Mouse (Mus musculus) embryonic facial prominence, embryonic 11.5 days (tissue): ENCODE results near the gene Hip1. TPM values are rescaled to one million over a fixed set of nuclear protein-coding genes. Genes with fewer than 3 reads are reported as not detected.

Experiments
- ATAC-seq: fragments of 200-750 bp; cut with Nextera tagmentation; replicated peaks from 2 replicates; pipeline ENCODE4 v1.8.0; 2017; ENCODE audit warnings: low read depth; ENCODE audit not compliant: insufficient number of reproducible peaks, low FRiP score, low TSS enrichment
- DNase-seq: peaks from one replicate; pipeline ENCODE4 v3.0.0-alpha.2; 2015; ENCODE audit warnings: low spot score
- H3K27ac ChIP-seq: fragments of 300-500 bp; sonication (generic); replicated peaks from 2 replicates; pipeline ENCODE4 v1.5.1; 2014; ENCODE audit warnings: mild to moderate bottlenecking, low read depth, low read length, control low read depth
- H3K27me3 ChIP-seq: fragments of 300-500 bp; sonication (generic); 2 replicates; pipeline ENCODE4 v1.6.1; 2014; ENCODE audit warnings: mild to moderate bottlenecking, low read length, moderate library complexity, mixed read lengths; ENCODE audit not compliant: control insufficient read depth, insufficient read depth
- H3K36me3 ChIP-seq: fragments of 300-500 bp; sonication (generic); replicated peaks from 2 replicates; pipeline ENCODE4 v1.6.1; 2014; ENCODE audit warnings: low read depth, mild to moderate bottlenecking, low read length, moderate library complexity, mixed read lengths; ENCODE audit not compliant: control insufficient read depth, insufficient read depth
- H3K4me1 ChIP-seq: fragments of 300-500 bp; sonication (generic); 2 replicates; pipeline ENCODE4 v1.6.1; 2014; ENCODE audit warnings: low read length, mixed read lengths; ENCODE audit not compliant: control insufficient read depth, insufficient read depth
- H3K4me2 ChIP-seq: fragments of 300-500 bp; sonication (generic); 2 replicates; pipeline ENCODE4 v1.6.1; 2014; ENCODE audit warnings: low read depth, mild to moderate bottlenecking, control low read depth, low read length, moderate library complexity
- H3K4me3 ChIP-seq: fragments of 300-500 bp; sonication (generic); 2 replicates; pipeline ENCODE4 v1.5.1; 2014; ENCODE audit warnings: low read depth, low read length, control low read depth
- H3K9ac ChIP-seq: fragments of 300-500 bp; sonication (generic); replicated peaks from 2 replicates; pipeline ENCODE4 v1.6.1; 2014; ENCODE audit warnings: mild to moderate bottlenecking, control low read depth, low read length
- H3K9me3 ChIP-seq: fragments of 300-500 bp; sonication (generic); replicated peaks from 2 replicates; pipeline ENCODE4 v1.6.1; 2016; ENCODE audit warnings: mild to moderate bottlenecking, low read length, inconsistent platforms, mixed read lengths; ENCODE audit not compliant: control insufficient read depth
- WGBS: fragments of 180-500 bp; shearing (Covaris S2); extraction: QIAGEN DNeasy Blood & Tissue Kit; methylation state at CpG from one replicate; pipeline ENCODE4 v1.1.7; 2014; 5-methylcytosine and 5-hydroxymethylcytosine counted together
- polyA plus RNA-seq: library from polyadenylated mRNA; unstranded; fragments of >200 nt; fragmentation: Nextera tagmentation; extraction: Ambion mirVana; gene quantifications from 2 replicates; pipeline ENCODE4 v1.2.1, GENCODE M21; 2014

Hip1 gene
- polyA plus RNA-seq, 1 experiment from 2014 or later: 35.3 TPM

DNA sequence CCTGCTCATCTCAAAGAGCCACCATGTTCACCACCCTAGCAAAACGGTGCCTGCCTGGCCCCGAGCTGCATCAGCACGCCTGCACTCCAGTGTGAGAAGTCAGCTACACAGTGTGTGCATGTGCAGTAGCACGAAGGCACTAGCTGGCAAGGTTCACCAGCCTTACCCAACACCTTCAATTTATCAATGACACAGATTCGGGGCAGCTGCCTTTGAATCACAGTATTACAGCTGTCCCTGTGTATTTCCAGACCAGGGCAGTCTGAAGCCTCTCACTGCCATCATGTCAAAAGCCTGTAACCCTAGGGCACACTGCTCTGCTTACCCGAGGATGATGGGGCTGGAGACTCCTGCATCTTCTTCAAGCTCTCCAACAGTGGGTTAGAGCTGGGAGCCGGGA lies 162.2 kb downstream of the Hip1 start:
- H3K27ac ChIP-seq: no peak overlapping the region
- ATAC-seq: no peak
- no peaks in the 10 kb centered on the region for H3K27me3 ChIP-seq
- H3K36me3 ChIP-seq: peaks cover 53% of the 10 kb centered on the region
- H3K9ac ChIP-seq: no peak overlapping the region
- DNase-seq: no peak
- no peaks in the 10 kb centered on the region for H3K9me3 ChIP-seq
- H3K4me3 ChIP-seq: no peak overlapping the region
- H3K4me1 ChIP-seq: no peaks in the 10 kb centered on the region
- WGBS: 90% methylated on average over 7 of the region's 7 CpGs
- H3K4me2 ChIP-seq: no peak overlapping the region

DNA sequence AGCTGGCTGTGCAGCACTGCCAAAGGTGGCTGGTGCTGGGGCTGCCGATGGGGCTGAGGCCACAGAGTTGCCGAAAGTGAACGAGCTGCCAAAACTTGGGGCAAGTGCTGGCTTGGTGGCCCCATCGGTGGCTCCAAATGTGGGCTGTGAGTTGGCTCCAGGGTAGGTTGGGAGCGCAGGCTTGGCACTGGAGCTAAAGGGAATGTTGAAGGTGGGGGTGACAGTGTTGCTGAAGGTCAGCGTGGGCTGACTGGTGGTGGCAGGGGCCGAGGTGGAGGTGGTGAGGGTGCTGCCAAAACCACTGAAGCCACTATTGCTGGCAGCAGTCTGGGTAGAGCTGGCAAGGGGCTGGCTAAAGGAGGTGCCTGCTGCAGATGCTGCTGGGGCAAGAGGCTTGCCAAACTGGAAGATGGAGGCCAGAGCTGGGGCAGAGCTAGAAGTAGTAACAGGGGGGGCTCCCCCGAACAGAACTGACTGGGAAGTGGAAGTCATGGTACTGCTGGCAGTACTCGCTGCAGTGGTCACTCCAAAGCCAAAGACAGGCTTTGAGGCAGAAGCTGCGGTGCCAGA lies 163.5 kb downstream of the Hip1 start:
- Histone ChIP-seq H3K9ac (no peak overlapping the region), H3K4me1 (no peaks in the 10 kb centered on the region), H3K27ac (no peak overlapping the region), H3K9me3 (no peaks in the 10 kb centered on the region), H3K4me3 (no peak overlapping the region), H3K36me3 (peaks cover 52% of the 10 kb centered on the region), H3K27me3 (no peaks in the 10 kb centered on the region), H3K4me2 (no peak overlapping the region)
- ATAC-seq: no peak
- DNase-seq: no peak
- over 99% methylated on average over 10 of the region's 10 CpGs for WGBS

GRCm38 (mm10) chr5:135380681-135381080 lies 164.2 kb downstream of the Hip1 start:
- Histone ChIP-seq H3K9me3 (no peaks in the 10 kb centered on the region), H3K36me3 (peaks cover 56% of the 10 kb centered on the region), H3K9ac (no peak overlapping the region), H3K4me2 (no peak overlapping the region), H3K4me3 (no peak overlapping the region), H3K27ac (no peak overlapping the region), H3K4me1 (no peaks in the 10 kb centered on the region), H3K27me3 (no peaks in the 10 kb centered on the region)
- WGBS: 97% methylated on average over 4 of the region's 4 CpGs
- no peak for DNase-seq
- no peak for ATAC-seq

DNA sequence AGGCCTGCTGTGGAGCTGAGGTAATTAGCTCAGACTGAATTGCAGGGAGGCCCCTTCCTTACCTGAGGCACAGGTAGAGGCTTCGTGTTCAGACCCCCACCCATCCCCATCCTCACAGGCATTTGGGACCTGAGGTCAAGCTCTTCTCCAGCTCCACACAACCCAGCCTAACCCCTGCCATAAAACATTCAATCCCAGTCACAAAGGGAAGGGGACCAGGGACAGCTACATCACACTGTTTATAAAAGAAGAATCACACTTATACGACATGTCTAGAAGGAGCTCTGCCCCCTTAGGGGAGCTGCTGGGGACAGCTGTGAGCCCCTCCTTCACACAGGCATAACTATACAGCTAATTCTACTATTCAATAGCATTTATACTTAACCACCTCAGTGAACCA lies 168.6 kb downstream of the Hip1 start:
- no peak overlapping the region for H3K4me2 ChIP-seq
- WGBS: 71% methylated on average over 2 of the region's 2 CpGs
- no peak overlapping the region for H3K27ac ChIP-seq
- DNase-seq: no peak
- H3K36me3 ChIP-seq: peaks cover 42% of the 10 kb centered on the region
- no peaks in the 10 kb centered on the region for H3K27me3 ChIP-seq
- no peak overlapping the region for H3K9ac ChIP-seq
- no peak for ATAC-seq
- no peaks in the 10 kb centered on the region for H3K9me3 ChIP-seq
- no peaks in the 10 kb centered on the region for H3K4me1 ChIP-seq
- no peak overlapping the region for H3K4me3 ChIP-seq

- Histone ChIP-seq H3K36me3 (peaks cover 34% of the 10 kb centered on the region), H3K9ac (no peak overlapping the region), H3K27me3 (no peaks in the 10 kb centered on the region), H3K27ac (no peak overlapping the region), H3K9me3 (no peaks in the 10 kb centered on the region), H3K4me3 (no peak overlapping the region), H3K4me1 (no peaks in the 10 kb centered on the region; the same call in 1 of the 2 replicates), H3K4me2 (no peak overlapping the region)
- DNase-seq (no peak), ATAC-seq (no peak)
- WGBS: 89% methylated on average over 8 of the region's 8 CpGs
Observed at GRCm38 (mm10) chr5:135375167-135375566, 169.8 kb downstream of the Hip1 start.

DNA sequence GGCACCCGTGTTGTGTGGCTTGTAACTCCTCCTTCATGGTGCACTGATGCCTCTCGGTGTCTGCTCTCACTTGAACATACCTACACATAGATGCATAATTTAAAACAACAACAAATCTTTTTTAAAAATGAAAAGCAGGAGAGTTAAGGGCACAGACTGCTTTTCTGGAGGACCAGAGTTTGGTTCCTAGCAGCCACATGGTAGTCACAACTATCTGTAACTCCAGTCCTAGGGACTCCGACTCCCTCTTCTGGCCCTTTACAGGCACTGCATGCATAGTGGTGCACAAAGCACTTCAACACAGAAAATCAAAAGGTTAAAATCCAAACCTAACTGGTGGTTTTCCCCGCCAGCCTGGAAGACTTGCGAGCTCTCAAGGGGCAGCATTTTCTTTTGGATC lies 171.3 kb downstream of the Hip1 start:
- ATAC-seq (no peak), DNase-seq (no peak)
- Histone ChIP-seq H3K9ac (no peak overlapping the region), H3K4me2 (no peak overlapping the region), H3K9me3 (no peaks in the 10 kb centered on the region), H3K27ac (no peak overlapping the region), H3K4me3 (no peak overlapping the region), H3K36me3 (peaks cover 25% of the 10 kb centered on the region), H3K4me1 (no peaks in the 10 kb centered on the region; the same call in 1 of the 2 replicates), H3K27me3 (no peaks in the 10 kb centered on the region)
- 94% methylated on average over 5 of the region's 5 CpGs for WGBS

GRCm38 (mm10) chr5:135371195-135371594 lies 173.7 kb downstream of the Hip1 start:
- ATAC-seq (no peak), DNase-seq (no peak)
- peaks cover 12% of the 10 kb centered on the region for H3K36me3 ChIP-seq
- no peaks in the 10 kb centered on the region for H3K9me3 ChIP-seq
- no peaks in the 10 kb centered on the region for H3K27me3 ChIP-seq
- no peaks in the 10 kb centered on the region; the same call in 1 of the 2 replicates for H3K4me1 ChIP-seq
- H3K4me3 ChIP-seq: 0 out of 2 replicates have a peak overlapping the region, but pooled peaks have one; percentile 76
- H3K4me2 ChIP-seq: no peak overlapping the region; the same call in 1 of the 2 replicates
- H3K9ac ChIP-seq: no peak overlapping the region
- no peak overlapping the region for H3K27ac ChIP-seq
- WGBS: 96% methylated on average over 13 of the region's 13 CpGs

- DNase-seq (peak; percentile 99), ATAC-seq (peak; percentile 55)
- peak within 1 kb of the TSS; percentile 76 for H3K4me3 ChIP-seq
- H3K27ac ChIP-seq: no peak within 1 kb of the TSS
- H3K9me3 ChIP-seq: no peaks in the 10 kb centered on the region
- peaks cover 11% of the 10 kb centered on the region for H3K36me3 ChIP-seq
- under 1% methylated on average over 64 of the region's 64 CpGs for WGBS
- H3K27me3 ChIP-seq: no peaks in the 10 kb centered on the region
- peak within 1 kb of the TSS; percentile 85 for H3K4me2 ChIP-seq
- H3K4me1 ChIP-seq: no peaks in the 10 kb centered on the region; the same call in 1 of the 2 replicates
- peak within 1 kb of the TSS; percentile 74 for H3K9ac ChIP-seq
Observed at GRCm38 (mm10) chr5:135369787-135370654, 174.9 kb downstream of the Hip1 start, which contains the start of gene Nsun5. Nsun5 (plus strand) TSS chr5:135369953.
